Mouse (Mus musculus) G1E (cell line): Measurements from ENCODE around the gene Fcrl6. TPM values are rescaled to one million over a fixed set of nuclear protein-coding genes. Genes with fewer than 3 reads are reported as not detected.

ENCODE experiments used
- ATAC-seq: 2 replicates; pipeline ENCODE4 v1.8.0; 2016; ENCODE audit warnings: mild to moderate bottlenecking; ENCODE audit not compliant: insufficient number of reproducible peaks, poor library complexity, low FRiP score, severe bottlenecking; ENCODE audit errors: extremely low read depth
- DNase-seq: peaks from one replicate; pipeline ENCODE4 v3.0.0; 2012; ENCODE audit warnings: low spot score
- H3K27me3 ChIP-seq: 2 replicates; pipeline ENCODE4 v1.6.1; 2012; ENCODE audit warnings: mild to moderate bottlenecking, low read length, inconsistent platforms; ENCODE audit not compliant: insufficient read depth
- H3K36me3 ChIP-seq: replicated peaks from 2 replicates; pipeline ENCODE3; 2012; ENCODE audit warnings: mild to moderate bottlenecking, inconsistent platforms
- H3K4me1 ChIP-seq: 2 replicates; pipeline ENCODE4 v1.6.1; 2012; ENCODE audit warnings: low read depth, low read length, inconsistent platforms, mixed read lengths; ENCODE audit not compliant: insufficient read depth
- H3K4me3 ChIP-seq: 2 replicates; pipeline ENCODE4 v1.5.1; 2012; ENCODE audit warnings: low read depth, mild to moderate bottlenecking, inconsistent platforms, low read length, moderate library complexity, mixed read lengths
- H3K9me3 ChIP-seq: replicated peaks from 2 replicates; pipeline ENCODE4 v1.6.1; 2012; ENCODE audit warnings: inconsistent platforms
- CTCF ChIP-seq: IDR thresholded peaks from 2 replicates; pipeline ENCODE4 v1.5.1; 2012; ENCODE audit warnings: low read depth, low read length, inconsistent platforms, mixed read lengths
- GATA1 ChIP-seq: IDR thresholded peaks from 2 replicates; pipeline ENCODE4 v1.6.1; 2012; ENCODE audit warnings: borderline replicate concordance, low read length, inconsistent platforms, mixed read lengths
- GATA2 ChIP-seq: IDR thresholded peaks from 2 replicates; pipeline ENCODE4 v1.6.1; 2012; ENCODE audit warnings: low read depth, low read length, inconsistent platforms, borderline replicate concordance
- POLR2AphosphoS5 ChIP-seq: IDR thresholded peaks from 2 replicates; pipeline ENCODE4 v1.6.1; 2012; ENCODE audit warnings: low read depth, low read length, inconsistent platforms; ENCODE audit not compliant: insufficient replicate concordance
- TAL1 ChIP-seq: conservative IDR thresholded peaks from 2 replicates; pipeline ENCODE4 v1.6.1; 2012; ENCODE audit warnings: low read depth, low read length, inconsistent platforms, mixed read lengths
- polyA plus RNA-seq: library from polyadenylated mRNA; stranded (reverse); fragments of >175 nt; gene quantifications from 2 replicates; pipeline ENCODE4 v1.2.3, GENCODE M21; 2012
- total RNA-seq, 2 experiments: library from RNA; stranded (forward) in 1 of 2; stranded (reverse) in 1 of 2; fragments of 200-1000 nt in 1 of 2; fragments of >200 nt in 1 of 2; fragmentation: Nextera tagmentation in 1 of 2; gene quantifications; 2 replicates each; pipeline ENCODE4 v1.2.3; 2014 to 2017

Fcrl6 gene
- total and polyA plus RNA-seq, 3 experiments = not detected

GRCm38 (mm10) chr1:172629831-172630230, 27.5 kb upstream of the Fcrl6 start:
- no peak for TF ChIP-seq TAL1
- no peak for TF ChIP-seq POLR2AphosphoS5
- TF ChIP-seq CTCF = no peak
- ATAC-seq (no peak), DNase-seq (no peak)
- H3K4me1 ChIP-seq = no peaks in the 10 kb centered on the region
- H3K27me3 ChIP-seq = no peaks in the 10 kb centered on the region
- H3K9me3 ChIP-seq = peaks cover 49% of the 10 kb centered on the region
- no peak overlapping the region for H3K4me3 ChIP-seq
- H3K36me3 ChIP-seq = no peaks in the 10 kb centered on the region

- TF ChIP-seq GATA2 = no peak
- TF ChIP-seq GATA1 = no peak
- no peak for TF ChIP-seq TAL1
- no peak for TF ChIP-seq POLR2AphosphoS5
- no peak for TF ChIP-seq CTCF
- H3K36me3 ChIP-seq = no peaks in the 10 kb centered on the region
- ATAC-seq = no peak
- peaks cover 29% of the 10 kb centered on the region for H3K9me3 ChIP-seq
- no peak for DNase-seq
- no peaks in the 10 kb centered on the region for H3K4me1 ChIP-seq
- no peak overlapping the region for H3K4me3 ChIP-seq
- H3K27me3 ChIP-seq = no peaks in the 10 kb centered on the region
Measured at GRCm38 (mm10) chr1:172626306-172626705, 24.0 kb upstream of the Fcrl6 start.

GRCm38 (mm10) chr1:172624081-172624480, 21.7 kb upstream of the Fcrl6 start:
- no peak for ATAC-seq
- no peak for DNase-seq
- no peaks in the 10 kb centered on the region for H3K36me3 ChIP-seq
- no peak overlapping the region for H3K4me3 ChIP-seq
- TF ChIP-seq POLR2AphosphoS5 (no peak), TAL1 (no peak), GATA1 (no peak), GATA2 (no peak), CTCF (no peak)
- H3K27me3 ChIP-seq = no peaks in the 10 kb centered on the region
- H3K4me1 ChIP-seq = no peaks in the 10 kb centered on the region
- peaks cover 17% of the 10 kb centered on the region for H3K9me3 ChIP-seq

GRCm38 (mm10) chr1:172623599-172623998, 21.2 kb upstream of the Fcrl6 start:
- DNase-seq = no peak
- no peak for ATAC-seq

GRCm38 (mm10) chr1:172619235-172619634, 16.9 kb upstream of the Fcrl6 start:
- ATAC-seq = no peak
- no peak overlapping the region for H3K4me3 ChIP-seq
- no peaks in the 10 kb centered on the region for H3K36me3 ChIP-seq
- TF ChIP-seq CTCF (peak; percentile 38; the same call in 1 of the 2 replicates), GATA2 (no peak)
- no peaks in the 10 kb centered on the region for H3K27me3 ChIP-seq
- no peaks in the 10 kb centered on the region for H3K4me1 ChIP-seq
- H3K9me3 ChIP-seq = peaks cover 16% of the 10 kb centered on the region
- no peak for DNase-seq

More at GRCm38 (mm10) chr1:172623599-172623998, 21.2 kb upstream of the Fcrl6 start:
- TF ChIP-seq GATA2 = no peak
- no peak for TF ChIP-seq GATA1
- TF ChIP-seq POLR2AphosphoS5 = no peak
- no peak for TF ChIP-seq TAL1
- TF ChIP-seq CTCF = no peak
- H3K9me3 ChIP-seq = peaks cover 16% of the 10 kb centered on the region
- H3K4me1 ChIP-seq = no peaks in the 10 kb centered on the region
- H3K4me3 ChIP-seq = no peak overlapping the region
- no peaks in the 10 kb centered on the region for H3K27me3 ChIP-seq
- no peaks in the 10 kb centered on the region for H3K36me3 ChIP-seq

- no peaks in the 10 kb centered on the region for H3K4me1 ChIP-seq
Measured at GRCm38 (mm10) chr1:172618141-172618540, 15.8 kb upstream of the Fcrl6 start.

GRCm38 (mm10) chr1:172617365-172618076, 15.2 kb upstream of the Fcrl6 start:
- Histone ChIP-seq H3K4me3 (no peak overlapping the region), H3K27me3 (no peaks in the 10 kb centered on the region), H3K9me3 (peaks cover 16% of the 10 kb centered on the region), H3K4me1 (no peaks in the 10 kb centered on the region), H3K36me3 (no peaks in the 10 kb centered on the region)
- ATAC-seq (no peak), DNase-seq (no peak)
- TF ChIP-seq POLR2AphosphoS5 (no peak), GATA1 (no peak), TAL1 (no peak), CTCF (no peak), GATA2 (no peak)

More at GRCm38 (mm10) chr1:172618141-172618540, 15.8 kb upstream of the Fcrl6 start:
- no peak for DNase-seq
- TF ChIP-seq POLR2AphosphoS5 (no peak), CTCF (no peak), GATA1 (no peak), GATA2 (no peak), TAL1 (no peak)
- Histone ChIP-seq H3K9me3 (peaks cover 16% of the 10 kb centered on the region), H3K4me3 (no peak overlapping the region), H3K27me3 (no peaks in the 10 kb centered on the region), H3K36me3 (no peaks in the 10 kb centered on the region)
- ATAC-seq = no peak
